Mouse (Mus musculus) ES-Bruce4 (cell line): ENCODE data around the gene Zfp652.

Experiments
- CTCF ChIP-seq: IDR thresholded peaks from one replicate; pipeline ENCODE4 v1.8.1; 2011; ENCODE audit warnings: low read depth, low read length
- POLR2A ChIP-seq: IDR thresholded peaks from one replicate; pipeline ENCODE4 v1.8.1; 2011; ENCODE audit warnings: low read length; ENCODE audit not compliant: insufficient read depth

DNA sequence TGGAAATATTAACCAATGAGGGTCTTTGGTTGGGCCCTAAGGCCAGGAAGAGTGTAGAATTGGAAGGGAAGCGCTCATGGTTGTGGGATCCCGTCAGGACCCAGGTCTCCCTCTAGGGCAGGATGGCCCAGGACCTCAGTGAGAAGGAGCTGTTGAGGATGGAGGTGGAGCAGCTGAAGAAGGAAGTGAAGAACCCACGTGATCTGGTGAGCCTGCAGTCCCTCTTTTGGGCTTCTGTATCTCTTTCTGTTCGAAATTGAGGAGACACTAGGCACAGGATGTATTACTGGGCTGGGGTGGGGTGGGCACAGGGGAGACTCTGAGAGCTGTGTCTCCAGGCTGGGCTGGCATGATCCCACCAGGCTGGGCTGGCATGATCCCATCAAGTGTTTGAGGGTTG lies 132.5 kb downstream of the Zfp652 start:
- TF ChIP-seq CTCF (no peak), POLR2A (no peak)
